Mouse (Mus musculus): ENCODE measurements around the gene Scai. TPM values are rescaled to one million over a fixed set of nuclear protein-coding genes. Genes with fewer than 3 reads are reported as not detected.
A peak's percentile ranks its signal among the peaks of the same experiment; 100 is the strongest.
"Not testable (repeated sequence)": the region's sequence is repeated elsewhere in the genome, so short reads cannot be mapped to it uniquely, and the experiment has no call there.

Gene Scai
- polyA plus RNA-seq (2014; fragmentation: Nextera tagmentation; extraction: Ambion mirVana): 5.0 and 6.5 TPM in 2 replicates

- H3K9me3 ChIP-seq (replicated peaks; ENCODE audit: control insufficient read depth, low read length): no peaks in the 10 kb centered on the region
- H3K27me3 ChIP-seq (ENCODE audit: control insufficient read depth, insufficient read depth, low read length): no peaks in the 10 kb centered on the region
- H3K9ac ChIP-seq (ENCODE audit: low read depth, low read length): peak within 1 kb of the TSS; percentile 81
- H3K36me3 ChIP-seq (ENCODE audit: control insufficient read depth, insufficient read depth, low read length): 0 out of 2 replicates have a peak, but pooled peaks cover 3% of the 10 kb centered on the region
- peak within 1 kb of the TSS; percentile 91 for H3K27ac ChIP-seq (ENCODE audit: low read depth, low read length)
- peak; percentile 100 for ATAC-seq (replicated peaks; ENCODE audit: insufficient number of reproducible peaks, low FRiP score, low TSS enrichment)
- peak within 1 kb of the TSS; percentile 84 for H3K4me2 ChIP-seq
- no peaks in the 10 kb centered on the region for H3K4me1 ChIP-seq (ENCODE audit: control insufficient read depth, insufficient read depth, low read length)
- peak within 1 kb of the TSS; percentile 82 for H3K4me3 ChIP-seq (ENCODE audit: low read depth, low read length)
- under 1% methylated on average over 41 of the region's 41 CpGs for WGBS (ENCODE audit: insufficient replicate concordance)
Measured at GRCm38 (mm10) chr2:39190561-39191056, at the start of gene Scai. Gene Scai, minus strand, starts transcription at chr2:39190734.

GRCm38 (mm10) chr2:39226731-39227130 lies 36.2 kb upstream of the Scai start:
- Histone ChIP-seq H3K36me3 (ENCODE audit: control insufficient read depth, insufficient read depth, low read length) (no peaks in the 10 kb centered on the region), H3K27me3 (ENCODE audit: control insufficient read depth, insufficient read depth, low read length) (no peaks in the 10 kb centered on the region), H3K4me1 (ENCODE audit: control insufficient read depth, insufficient read depth, low read length) (no peaks in the 10 kb centered on the region), H3K9me3 (replicated peaks; ENCODE audit: control insufficient read depth, low read length) (no peaks in the 10 kb centered on the region), H3K4me2 (peak overlapping the region; percentile 65), H3K27ac (ENCODE audit: low read depth, low read length) (0 out of 2 replicates have a peak overlapping the region, but pooled peaks have one; percentile 41), H3K9ac (ENCODE audit: low read depth, low read length) (peak overlapping the region; percentile 93; the same call in 1 of the 2 replicates), H3K4me3 (ENCODE audit: low read depth, low read length) (peak overlapping the region; percentile 80)
- ATAC-seq (replicated peaks; ENCODE audit: insufficient number of reproducible peaks, low FRiP score, low TSS enrichment): no peak; the same call in 1 of the 2 replicates
- 37% methylated on average over 3 of the region's 3 CpGs for WGBS (ENCODE audit: insufficient replicate concordance)

GRCm38 (mm10) chr2:39226019-39226640 lies 35.6 kb upstream of the Scai start, which contains the start of gene Ppp6c:
Gene Ppp6c, minus strand, starts transcription at chr2:39226451.
- Histone ChIP-seq H3K4me2 (peak within 1 kb of the TSS; percentile 78), H3K27ac (ENCODE audit: low read depth, low read length) (peak within 1 kb of the TSS; percentile 95), H3K4me3 (ENCODE audit: low read depth, low read length) (peak within 1 kb of the TSS; percentile 80), H3K36me3 (ENCODE audit: control insufficient read depth, insufficient read depth, low read length) (no peaks in the 10 kb centered on the region), H3K9ac (ENCODE audit: low read depth, low read length) (peak within 1 kb of the TSS; percentile 93), H3K27me3 (ENCODE audit: control insufficient read depth, insufficient read depth, low read length) (no peaks in the 10 kb centered on the region), H3K4me1 (ENCODE audit: control insufficient read depth, insufficient read depth, low read length) (no peaks in the 10 kb centered on the region), H3K9me3 (replicated peaks; ENCODE audit: control insufficient read depth, low read length) (no peaks in the 10 kb centered on the region)
- peak; percentile 97 for ATAC-seq (replicated peaks; ENCODE audit: insufficient number of reproducible peaks, low FRiP score, low TSS enrichment)
- WGBS (ENCODE audit: insufficient replicate concordance): under 1% methylated on average over 50 of the region's 56 CpGs

- not testable (repeated sequence) for H3K36me3 ChIP-seq (ENCODE audit: control insufficient read depth, insufficient read depth, low read length); H3K27me3 ChIP-seq (ENCODE audit: control insufficient read depth, insufficient read depth, low read length); H3K9me3 ChIP-seq (replicated peaks; ENCODE audit: control insufficient read depth, low read length); H3K4me1 ChIP-seq (ENCODE audit: control insufficient read depth, insufficient read depth, low read length)
- peak overlapping the region; percentile 80 for H3K4me3 ChIP-seq (ENCODE audit: low read depth, low read length)
- peak overlapping the region; percentile 78 for H3K4me2 ChIP-seq
- ATAC-seq (replicated peaks; ENCODE audit: insufficient number of reproducible peaks, low FRiP score, low TSS enrichment): peak; percentile 52
- H3K27ac ChIP-seq (ENCODE audit: low read depth, low read length): peak overlapping the region; percentile 95
- 5% methylated on average over 25 of the region's 36 CpGs for WGBS (ENCODE audit: insufficient replicate concordance)
- peak overlapping the region; percentile 93 for H3K9ac ChIP-seq (ENCODE audit: low read depth, low read length)
Measured at GRCm38 (mm10) chr2:39225331-39226018, 34.9 kb upstream of the Scai start.

GRCm38 (mm10) chr2:39224621-39225020 lies 34.1 kb upstream of the Scai start:
- H3K36me3 ChIP-seq (ENCODE audit: control insufficient read depth, insufficient read depth, low read length): no peaks in the 10 kb centered on the region
- ATAC-seq (replicated peaks; ENCODE audit: insufficient number of reproducible peaks, low FRiP score, low TSS enrichment): no peak
- H3K27ac ChIP-seq (ENCODE audit: low read depth, low read length): no peak overlapping the region

GRCm38 (mm10) chr2:39220010-39220409 lies 29.5 kb upstream of the Scai start:
- H3K27ac ChIP-seq (ENCODE audit: low read depth, low read length): no peak overlapping the region
- H3K9me3 ChIP-seq (replicated peaks; ENCODE audit: control insufficient read depth, low read length): no peaks in the 10 kb centered on the region
- no peak overlapping the region for H3K4me2 ChIP-seq
- WGBS (ENCODE audit: insufficient replicate concordance): 93% methylated on average over 6 of the region's 6 CpGs
- no peak overlapping the region for H3K9ac ChIP-seq (ENCODE audit: low read depth, low read length)
- H3K4me3 ChIP-seq (ENCODE audit: low read depth, low read length): no peak overlapping the region
- H3K4me1 ChIP-seq (ENCODE audit: control insufficient read depth, insufficient read depth, low read length): no peaks in the 10 kb centered on the region
- no peak for ATAC-seq (replicated peaks; ENCODE audit: insufficient number of reproducible peaks, low FRiP score, low TSS enrichment)
- no peaks in the 10 kb centered on the region for H3K27me3 ChIP-seq (ENCODE audit: control insufficient read depth, insufficient read depth, low read length)
- H3K36me3 ChIP-seq (ENCODE audit: control insufficient read depth, insufficient read depth, low read length): no peaks in the 10 kb centered on the region

More at GRCm38 (mm10) chr2:39224621-39225020, 34.1 kb upstream of the Scai start:
- H3K4me1 ChIP-seq (ENCODE audit: control insufficient read depth, insufficient read depth, low read length): no peaks in the 10 kb centered on the region
- no peaks in the 10 kb centered on the region for H3K9me3 ChIP-seq (replicated peaks; ENCODE audit: control insufficient read depth, low read length)
- no peak overlapping the region for H3K9ac ChIP-seq (ENCODE audit: low read depth, low read length)
- peak overlapping the region; percentile 80 for H3K4me3 ChIP-seq (ENCODE audit: low read depth, low read length)
- H3K27me3 ChIP-seq (ENCODE audit: control insufficient read depth, insufficient read depth, low read length): no peaks in the 10 kb centered on the region
- H3K4me2 ChIP-seq: peak overlapping the region; percentile 78

GRCm38 (mm10) chr2:39219034-39219433 lies 28.5 kb upstream of the Scai start:
- H3K27ac ChIP-seq (ENCODE audit: low read depth, low read length): no peak overlapping the region
- ATAC-seq (replicated peaks; ENCODE audit: insufficient number of reproducible peaks, low FRiP score, low TSS enrichment): no peak
- no peaks in the 10 kb centered on the region for H3K9me3 ChIP-seq (replicated peaks; ENCODE audit: control insufficient read depth, low read length)
- H3K36me3 ChIP-seq (ENCODE audit: control insufficient read depth, insufficient read depth, low read length): no peaks in the 10 kb centered on the region
- peaks cover 3% of the 10 kb centered on the region; the same call in 1 of the 2 replicates for H3K4me1 ChIP-seq (ENCODE audit: control insufficient read depth, insufficient read depth, low read length)
- WGBS (ENCODE audit: insufficient replicate concordance): 92% methylated on average over 3 of the region's 3 CpGs
- H3K4me3 ChIP-seq (ENCODE audit: low read depth, low read length): no peak overlapping the region
- no peaks in the 10 kb centered on the region for H3K27me3 ChIP-seq (ENCODE audit: control insufficient read depth, insufficient read depth, low read length)
- H3K4me2 ChIP-seq: no peak overlapping the region
- no peak overlapping the region for H3K9ac ChIP-seq (ENCODE audit: low read depth, low read length)

- 93% methylated on average over 4 of the region's 4 CpGs for WGBS (ENCODE audit: insufficient replicate concordance)
- ATAC-seq (replicated peaks; ENCODE audit: insufficient number of reproducible peaks, low FRiP score, low TSS enrichment): no peak
- H3K4me2 ChIP-seq: no peak overlapping the region
Measured at GRCm38 (mm10) chr2:39217150-39217549, 26.6 kb upstream of the Scai start.

More at GRCm38 (mm10) chr2:39217150-39217549, 26.6 kb upstream of the Scai start:
- Histone ChIP-seq H3K9ac (ENCODE audit: low read depth, low read length) (no peak overlapping the region), H3K4me1 (ENCODE audit: control insufficient read depth, insufficient read depth, low read length) (peaks cover 3% of the 10 kb centered on the region; the same call in 1 of the 2 replicates), H3K27ac (ENCODE audit: low read depth, low read length) (no peak overlapping the region), H3K4me3 (ENCODE audit: low read depth, low read length) (no peak overlapping the region), H3K9me3 (replicated peaks; ENCODE audit: control insufficient read depth, low read length) (no peaks in the 10 kb centered on the region), H3K27me3 (ENCODE audit: control insufficient read depth, insufficient read depth, low read length) (no peaks in the 10 kb centered on the region), H3K36me3 (ENCODE audit: control insufficient read depth, insufficient read depth, low read length) (no peaks in the 10 kb centered on the region)
